Mouse (Mus musculus) stomach, postnatal 0 days (tissue): ENCODE measurements at regions not wholly inside any gene's neighbourhood (a gene's known extent, or its start where the extent isn't known, plus 50 kb on each side); places are given as distances from the start of the nearest gene placed in this dataset.

ENCODE experiments used
- ATAC-seq: fragments of 200-750 bp; cut with Nextera tagmentation; 2 replicates; pipeline ENCODE4 v1.8.0; 2017; ENCODE audit not compliant: low FRiP score, low TSS enrichment
- DNase-seq: peaks from one replicate; pipeline ENCODE4 v3.0.0-alpha.2; 2016; ENCODE audit warnings: low spot score
- H3K27ac ChIP-seq: fragments of 300-500 bp; sonication (generic); replicated peaks from 2 replicates; pipeline ENCODE4 v1.5.1; 2014; ENCODE audit warnings: mild to moderate bottlenecking, control low read depth
- H3K27me3 ChIP-seq: fragments of 300-500 bp; sonication (generic); 2 replicates; pipeline ENCODE4 v1.6.1; 2014; ENCODE audit warnings: low read length; ENCODE audit not compliant: control insufficient read depth, insufficient read depth
- H3K36me3 ChIP-seq: fragments of 300-500 bp; sonication (generic); 2 replicates; pipeline ENCODE4 v1.6.1; 2014; ENCODE audit warnings: low read length, mixed read lengths; ENCODE audit not compliant: control insufficient read depth, insufficient read depth
- H3K4me1 ChIP-seq: fragments of 300-500 bp; sonication (generic); replicated peaks from 2 replicates; pipeline ENCODE4 v1.6.1; 2014; ENCODE audit warnings: antibody characterized with exemption; ENCODE audit not compliant: control insufficient read depth, insufficient read depth
- H3K4me2 ChIP-seq: fragments of 300-500 bp; sonication (generic); replicated peaks from 2 replicates; pipeline ENCODE4 v1.6.1; 2014; ENCODE audit warnings: low read depth, mild to moderate bottlenecking, control low read depth, moderate library complexity
- H3K4me3 ChIP-seq: fragments of 300-500 bp; sonication (generic); 2 replicates; pipeline ENCODE4 v1.5.1; 2014; ENCODE audit warnings: low read depth, low read length, control low read depth
- H3K9ac ChIP-seq: fragments of 300-500 bp; sonication (generic); 2 replicates; pipeline ENCODE4 v1.6.1; 2014; ENCODE audit warnings: mild to moderate bottlenecking, low read length, control low read depth, mixed read lengths
- H3K9me3 ChIP-seq: fragments of 300-500 bp; sonication (generic); 2 replicates; pipeline ENCODE4 v1.6.1; 2016; ENCODE audit warnings: low read length; ENCODE audit not compliant: control insufficient read depth
- CTCF ChIP-seq: IDR thresholded peaks from 2 replicates; pipeline ENCODE4 v1.5.1; 2016; ENCODE audit warnings: antibody characterized with exemption, low read depth, mild to moderate bottlenecking, moderate library complexity
- EP300 ChIP-seq: optimal IDR thresholded peaks from 2 replicates; pipeline ENCODE3; 2016; ENCODE audit warnings: antibody characterized with exemption
- WGBS: fragments of 180-500 bp; shearing (Covaris S2); extraction: QIAGEN DNeasy Blood & Tissue Kit; methylation state at CpG from one replicate; pipeline ENCODE4 v1.1.7; 2014; 5-methylcytosine and 5-hydroxymethylcytosine counted together

- no peaks in the 10 kb centered on the region for H3K27me3 ChIP-seq
- H3K36me3 ChIP-seq: no peaks in the 10 kb centered on the region
- no peak overlapping the region for H3K4me3 ChIP-seq
- no peaks in the 10 kb centered on the region for H3K4me1 ChIP-seq
- TF ChIP-seq EP300 (no peak), CTCF (no peak)
- 82% methylated on average over 5 of the region's 5 CpGs for WGBS
- no peak overlapping the region for H3K4me2 ChIP-seq
- DNase-seq (no peak), ATAC-seq (no peak)
- no peaks in the 10 kb centered on the region for H3K9me3 ChIP-seq
- no peak overlapping the region for H3K9ac ChIP-seq
- no peak overlapping the region for H3K27ac ChIP-seq
Observed at GRCm38 (mm10) chr7:37908618-37909130, 114.7 kb downstream of the Uri1 start.

GRCm38 (mm10) chr7:37893885-37894284 lies 120.4 kb upstream of the Zfp536 start:
- H3K27me3 ChIP-seq: no peaks in the 10 kb centered on the region
- no peak overlapping the region for H3K4me2 ChIP-seq
- no peaks in the 10 kb centered on the region for H3K36me3 ChIP-seq
- ATAC-seq (no peak), DNase-seq (peak; percentile 26)
- no peak overlapping the region for H3K9ac ChIP-seq
- H3K4me3 ChIP-seq: no peak overlapping the region
- H3K27ac ChIP-seq: no peak overlapping the region
- H3K4me1 ChIP-seq: no peaks in the 10 kb centered on the region
- 78% methylated on average over 6 of the region's 6 CpGs for WGBS
- no peaks in the 10 kb centered on the region for H3K9me3 ChIP-seq
- TF ChIP-seq CTCF (peak; percentile 69), EP300 (no peak)

GRCm38 (mm10) chr7:37874382-37874781 lies 100.9 kb upstream of the Zfp536 start:
- ATAC-seq (no peak), DNase-seq (no peak)
- TF ChIP-seq EP300: no peak
- TF ChIP-seq CTCF: no peak
- H3K27me3 ChIP-seq: no peaks in the 10 kb centered on the region
- H3K4me2 ChIP-seq: no peak overlapping the region
- H3K36me3 ChIP-seq: no peaks in the 10 kb centered on the region
- H3K4me1 ChIP-seq: no peaks in the 10 kb centered on the region
- H3K9me3 ChIP-seq: no peaks in the 10 kb centered on the region
- H3K4me3 ChIP-seq: no peak overlapping the region
- WGBS: 57% methylated on average over 12 of the region's 12 CpGs
- no peak overlapping the region for H3K27ac ChIP-seq
- H3K9ac ChIP-seq: no peak overlapping the region

- Histone ChIP-seq H3K36me3 (no peaks in the 10 kb centered on the region), H3K27ac (no peak overlapping the region), H3K4me3 (no peak overlapping the region), H3K4me2 (no peak overlapping the region), H3K27me3 (no peaks in the 10 kb centered on the region), H3K9me3 (no peaks in the 10 kb centered on the region), H3K4me1 (no peaks in the 10 kb centered on the region), H3K9ac (no peak overlapping the region)
- ATAC-seq (no peak), DNase-seq (no peak)
- TF ChIP-seq EP300 (no peak), CTCF (no peak)
- 89% methylated on average over 5 of the region's 5 CpGs for WGBS
Observed at GRCm38 (mm10) chr7:37870956-37871355, 97.5 kb upstream of the Zfp536 start.

- H3K9me3 ChIP-seq: no peaks in the 10 kb centered on the region
- no peak overlapping the region for H3K4me3 ChIP-seq
- no peak overlapping the region for H3K9ac ChIP-seq
- no peak for ATAC-seq
- H3K4me2 ChIP-seq: no peak overlapping the region
- no peaks in the 10 kb centered on the region for H3K27me3 ChIP-seq
- H3K27ac ChIP-seq: no peak overlapping the region
- no peak for TF ChIP-seq EP300
- TF ChIP-seq CTCF: no peak
- no peak for DNase-seq
- H3K4me1 ChIP-seq: no peaks in the 10 kb centered on the region
- 24% methylated on average over 1 of the region's 1 CpGs for WGBS
- H3K36me3 ChIP-seq: no peaks in the 10 kb centered on the region
Observed at GRCm38 (mm10) chr7:37866468-37866867, 93.0 kb upstream of the Zfp536 start.

- DNase-seq: no peak
- H3K4me3 ChIP-seq: no peak overlapping the region
- TF ChIP-seq EP300 (no peak), CTCF (no peak)
- H3K9ac ChIP-seq: no peak overlapping the region
- no peaks in the 10 kb centered on the region for H3K9me3 ChIP-seq
- ATAC-seq: no peak; the same call in 1 of the 2 replicates
- no peak overlapping the region for H3K4me2 ChIP-seq
- no peaks in the 10 kb centered on the region for H3K4me1 ChIP-seq
- H3K36me3 ChIP-seq: no peaks in the 10 kb centered on the region
- no peaks in the 10 kb centered on the region for H3K27me3 ChIP-seq
- WGBS: 73% methylated on average over 5 of the region's 5 CpGs
- no peak overlapping the region for H3K27ac ChIP-seq
Observed at GRCm38 (mm10) chr7:37851471-37851870, 78.0 kb upstream of the Zfp536 start.
